Mouse (Mus musculus) heart, postnatal 0 days (tissue): ENCODE measurements around the gene Fut8. TPM values are rescaled to one million over a fixed set of nuclear protein-coding genes. Genes with fewer than 3 reads are reported as not detected.

Experiments
- ATAC-seq: fragments of 200-750 bp; cut with Nextera tagmentation; 2 replicates; pipeline ENCODE4 v1.8.0; 2017; ENCODE audit warnings: low read depth, moderate number of reproducible peaks, moderate library complexity; ENCODE audit not compliant: insufficient read depth
- DNase-seq: peaks from one replicate; pipeline ENCODE4 v3.0.0-alpha.2; 2016; ENCODE audit warnings: low spot score
- H3K27ac ChIP-seq: fragments of 300-500 bp; sonication (generic); 2 replicates; pipeline ENCODE4 v1.5.1; 2014; ENCODE audit warnings: low read depth, mild to moderate bottlenecking
- H3K27me3 ChIP-seq: fragments of 300-500 bp; sonication (generic); 2 replicates; pipeline ENCODE4 v1.6.1; 2014; ENCODE audit warnings: low read length, mixed read lengths; ENCODE audit not compliant: control insufficient read depth, insufficient read depth
- H3K36me3 ChIP-seq: fragments of 300-500 bp; sonication (generic); replicated peaks from 2 replicates; pipeline ENCODE4 v1.6.1; 2014; ENCODE audit warnings: low read length, mixed read lengths; ENCODE audit not compliant: control insufficient read depth, insufficient read depth
- H3K4me1 ChIP-seq: fragments of 300-500 bp; sonication (generic); 2 replicates; pipeline ENCODE4 v1.6.1; 2014; ENCODE audit warnings: antibody characterized with exemption; ENCODE audit not compliant: control insufficient read depth, insufficient read depth
- H3K4me2 ChIP-seq: fragments of 300-500 bp; sonication (generic); 2 replicates; pipeline ENCODE4 v1.6.1; 2014; ENCODE audit warnings: low read depth, mild to moderate bottlenecking, low read length, moderate library complexity
- H3K4me3 ChIP-seq: fragments of 300-500 bp; sonication (generic); 2 replicates; pipeline ENCODE4 v1.5.1; 2014; ENCODE audit warnings: low read depth, low read length
- H3K9ac ChIP-seq: fragments of 300-500 bp; sonication (generic); replicated peaks from 2 replicates; pipeline ENCODE4 v1.6.1; 2014; ENCODE audit warnings: low read depth, low read length, mixed read lengths
- H3K9me3 ChIP-seq: fragments of 300-500 bp; sonication (generic); replicated peaks from 2 replicates; pipeline ENCODE4 v1.6.1; 2016; ENCODE audit warnings: low read length; ENCODE audit not compliant: control insufficient read depth
- CTCF ChIP-seq: IDR thresholded peaks from 2 replicates; pipeline ENCODE4 v1.5.1; 2016; ENCODE audit warnings: antibody characterized with exemption, control low read depth, low read depth
- EP300 ChIP-seq: IDR thresholded peaks from 2 replicates; pipeline ENCODE4 v1.6.1; 2016; ENCODE audit warnings: antibody characterized with exemption, low read depth
- WGBS: fragments of 180-500 bp; shearing (Covaris S2); extraction: QIAGEN DNeasy Blood & Tissue Kit; methylation state at CpG from one replicate; pipeline ENCODE4 v1.1.7; 2014; 5-methylcytosine and 5-hydroxymethylcytosine counted together
- polyA plus RNA-seq: library from polyadenylated mRNA; unstranded; fragments of >200 nt; fragmentation: Nextera tagmentation; extraction: Ambion mirVana; gene quantifications from 2 replicates; pipeline ENCODE4 v1.2.1, GENCODE M21; 2015
- total RNA-seq: library from RNA; depleted of rRNA; stranded (reverse); fragments of >200 nt; gene quantifications from 2 replicates; pipeline ENCODE4 v1.2.3, GENCODE M21; 2014; ENCODE audit warnings: low replicate concordance

Fut8 gene
- total and polyA plus RNA-seq, 2 experiments from 2014 or later: 11.1 to 20.2 TPM

DNA sequence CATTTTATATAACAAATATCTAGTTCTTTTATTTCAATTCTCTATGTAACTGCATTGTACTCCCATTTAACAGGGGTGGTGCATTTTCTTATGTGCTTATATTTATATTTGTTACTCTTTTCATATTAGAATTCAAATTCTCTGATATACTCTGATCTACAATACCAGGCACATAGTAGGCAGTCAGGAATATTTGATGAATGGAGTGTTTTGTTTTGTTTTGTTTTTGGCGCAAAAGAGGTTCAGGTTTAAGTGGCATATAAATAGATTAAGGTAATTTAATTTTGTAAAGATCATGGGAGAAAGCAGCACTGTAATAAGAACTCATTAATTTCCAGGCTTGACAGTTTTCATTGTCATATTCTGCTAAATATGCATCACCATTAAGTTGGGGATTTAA, 58.2 kb downstream of the Fut8 start:
- Histone ChIP-seq H3K4me2 (no peak overlapping the region), H3K36me3 (no peaks in the 10 kb centered on the region), H3K4me3 (no peak overlapping the region), H3K27me3 (no peaks in the 10 kb centered on the region), H3K9ac (no peak overlapping the region), H3K4me1 (0 out of 2 replicates have a peak, but pooled peaks cover 3% of the 10 kb centered on the region), H3K27ac (no peak overlapping the region), H3K9me3 (no peaks in the 10 kb centered on the region)
- DNase-seq: no peak
- no peak for ATAC-seq
- WGBS: 89% methylated on average over 1 of the region's 1 CpGs
- TF ChIP-seq EP300: no peak
- no peak for TF ChIP-seq CTCF

DNA sequence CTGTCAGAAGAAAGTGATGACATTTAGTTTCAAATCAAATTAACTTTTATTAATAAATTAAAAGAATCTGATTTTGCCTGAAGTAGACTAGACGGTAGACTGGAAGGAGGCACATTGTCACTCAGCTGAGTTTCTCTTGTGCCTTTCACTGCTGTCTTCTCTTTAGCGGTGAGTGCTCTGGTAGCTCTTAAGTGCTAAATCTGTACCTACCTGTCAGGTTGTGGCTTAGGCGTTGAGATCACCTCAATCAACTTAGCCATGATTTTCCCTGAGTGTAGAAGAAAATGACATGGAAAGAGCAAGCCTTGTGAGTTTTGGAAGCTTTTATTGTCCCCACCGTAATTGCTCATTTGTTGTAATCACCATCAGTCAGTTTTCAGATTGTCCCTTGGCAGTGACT, 59.2 kb downstream of the Fut8 start:
- Histone ChIP-seq H3K9ac (no peak overlapping the region), H3K27me3 (no peaks in the 10 kb centered on the region), H3K4me2 (no peak overlapping the region), H3K27ac (no peak overlapping the region), H3K4me3 (no peak overlapping the region), H3K9me3 (no peaks in the 10 kb centered on the region), H3K4me1 (0 out of 2 replicates have a peak, but pooled peaks cover 3% of the 10 kb centered on the region), H3K36me3 (no peaks in the 10 kb centered on the region)
- 64% methylated on average over 4 of the region's 4 CpGs for WGBS
- TF ChIP-seq EP300: no peak
- TF ChIP-seq CTCF: no peak
- ATAC-seq: no peak
- no peak for DNase-seq

DNA sequence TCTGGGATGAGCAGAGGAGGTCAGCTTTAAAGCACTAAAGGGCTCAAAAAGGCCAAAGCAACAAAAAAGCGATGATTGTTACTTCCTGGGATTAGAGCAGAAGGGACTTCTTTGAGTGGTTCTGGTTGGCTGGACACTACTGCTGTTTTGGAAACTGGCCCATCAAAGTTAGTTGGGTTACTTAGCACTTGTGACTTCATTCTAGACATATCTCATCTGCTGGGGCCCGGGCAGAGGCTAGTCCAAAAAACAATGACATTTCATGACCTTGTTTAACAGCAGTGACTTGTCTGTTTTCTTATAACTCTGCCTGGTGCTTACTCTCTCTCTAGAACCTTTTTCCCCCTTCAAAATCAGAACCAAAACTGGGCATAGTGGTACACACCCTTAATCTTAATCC, 59.9 kb downstream of the Fut8 start:
- H3K36me3 ChIP-seq: no peaks in the 10 kb centered on the region
- no peak overlapping the region for H3K4me2 ChIP-seq
- TF ChIP-seq CTCF (no peak), EP300 (no peak)
- H3K4me3 ChIP-seq: no peak overlapping the region
- no peak overlapping the region for H3K27ac ChIP-seq
- no peak for ATAC-seq
- H3K27me3 ChIP-seq: no peaks in the 10 kb centered on the region
- 50% methylated on average over 2 of the region's 2 CpGs for WGBS
- no peaks in the 10 kb centered on the region for H3K4me1 ChIP-seq
- H3K9ac ChIP-seq: no peak overlapping the region
- no peak for DNase-seq
- H3K9me3 ChIP-seq: no peaks in the 10 kb centered on the region

DNA sequence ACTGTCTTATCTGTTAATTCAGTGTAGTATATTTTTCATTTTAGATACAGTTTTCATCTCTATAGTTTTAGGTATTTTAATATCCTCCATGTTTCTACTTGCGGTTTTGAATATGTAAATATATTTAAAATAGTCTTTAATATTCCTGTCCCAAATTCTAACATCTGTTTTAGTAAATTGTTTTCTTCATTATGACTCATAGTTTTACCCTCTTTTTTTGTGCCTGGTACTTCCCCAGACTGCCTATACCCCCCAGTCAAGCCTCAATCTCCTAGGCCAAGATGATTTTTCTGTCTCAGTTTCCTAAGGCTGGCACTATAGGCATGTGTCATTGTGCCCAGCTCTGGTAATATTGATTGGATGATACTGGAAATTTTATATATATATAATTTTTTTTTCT, 64.1 kb downstream of the Fut8 start:
- Histone ChIP-seq H3K4me2 (no peak overlapping the region), H3K4me3 (no peak overlapping the region), H3K36me3 (no peaks in the 10 kb centered on the region), H3K9ac (no peak overlapping the region), H3K27me3 (no peaks in the 10 kb centered on the region), H3K27ac (no peak overlapping the region), H3K4me1 (no peaks in the 10 kb centered on the region), H3K9me3 (no peaks in the 10 kb centered on the region)
- WGBS: 100% methylated on average over 1 of the region's 1 CpGs
- TF ChIP-seq CTCF (no peak), EP300 (no peak)
- ATAC-seq (no peak), DNase-seq (no peak)

DNA sequence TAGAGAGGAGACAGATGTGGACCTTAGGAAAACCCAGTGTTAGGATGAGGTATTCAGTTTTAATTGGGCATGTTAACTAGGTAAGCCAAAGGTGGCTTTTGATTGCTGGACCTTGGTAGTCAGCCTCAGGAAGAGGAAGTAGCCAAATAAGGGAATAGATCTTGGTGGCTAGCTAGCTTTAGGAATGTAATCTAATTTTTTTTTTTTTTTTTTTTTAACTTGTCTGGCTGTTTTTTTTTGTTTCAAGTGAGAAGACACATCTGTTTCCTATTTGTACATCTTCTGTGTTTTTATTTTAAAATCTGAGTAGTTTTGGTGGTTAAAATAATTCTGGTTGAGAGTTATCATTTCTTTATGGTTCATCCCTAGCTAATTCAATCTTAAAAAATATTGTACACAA, 65.4 kb downstream of the Fut8 start:
- DNase-seq (no peak), ATAC-seq (no peak)
- Histone ChIP-seq H3K4me2 (no peak overlapping the region), H3K27ac (no peak overlapping the region), H3K9ac (no peak overlapping the region), H3K36me3 (no peaks in the 10 kb centered on the region), H3K9me3 (no peaks in the 10 kb centered on the region), H3K27me3 (no peaks in the 10 kb centered on the region), H3K4me3 (no peak overlapping the region), H3K4me1 (no peaks in the 10 kb centered on the region)
- TF ChIP-seq EP300 (no peak), CTCF (no peak)

DNA sequence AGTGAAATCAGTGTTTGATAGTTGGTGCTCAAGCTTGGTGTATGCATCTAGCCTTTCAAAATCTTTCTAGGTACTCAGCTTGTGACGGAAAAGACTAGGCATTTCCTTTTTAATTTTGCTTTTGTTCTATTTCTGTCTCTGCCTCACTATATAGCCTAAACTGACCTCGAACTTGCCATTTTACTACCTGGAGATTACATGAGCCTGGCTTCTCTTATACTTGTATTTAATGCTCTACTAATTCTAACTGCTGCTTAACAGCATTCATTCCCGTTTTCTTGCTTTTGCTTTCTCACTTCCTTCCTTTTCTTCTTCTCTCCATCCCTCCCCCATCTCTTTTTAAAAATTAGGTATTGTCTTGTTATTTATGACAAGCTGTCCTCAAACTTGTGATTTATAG, 67.6 kb downstream of the Fut8 start:
- no peak overlapping the region for H3K4me2 ChIP-seq
- no peaks in the 10 kb centered on the region for H3K4me1 ChIP-seq
- H3K27ac ChIP-seq: no peak overlapping the region
- 77% methylated on average over 3 of the region's 3 CpGs for WGBS
- ATAC-seq (no peak), DNase-seq (no peak)
- no peaks in the 10 kb centered on the region for H3K36me3 ChIP-seq
- H3K9me3 ChIP-seq: no peaks in the 10 kb centered on the region
- H3K9ac ChIP-seq: no peak overlapping the region
- TF ChIP-seq EP300 (no peak), CTCF (no peak)
- no peak overlapping the region for H3K4me3 ChIP-seq
- no peaks in the 10 kb centered on the region for H3K27me3 ChIP-seq
